14 mouse cellular contexts compared by ENCODE assay signal in genomic region chr6:43272597-43272996, GRCm38 (mm10). TPM values are rescaled to one million over a fixed set of nuclear protein-coding genes. Genes with fewer than 3 reads are reported as not detected.
DNase-seq lines count a peak whose midpoint lies in the region; ATAC-seq lines count a peak whose summit lies in the region.
"Had no signal": no experiment of that assay in that cellular context is flagged by ENCODE, and none has a peak within 500 bp of the region (broad histone marks: within the 10 kb centered on the region; RNA-seq: fewer than 3 reads in every experiment).

No protein-coding gene starts in this region.

- H3K27me3 ChIP-seq in liver, embryonic 16.5 days (ENCODE audit: control insufficient read depth, insufficient read depth, low read depth, low read length): no peaks in the 10 kb centered on the region
- H3K27me3 ChIP-seq in heart, embryonic 12.5 days (replicated peaks): no peaks in the 10 kb centered on the region
- no peaks in the 10 kb centered on the region for H3K27me3 ChIP-seq in midbrain, embryonic 10.5 days (ENCODE audit: low read depth, poor library complexity, severe bottlenecking)
- H3K27me3 ChIP-seq: limb, embryonic 12.5 days had no signal

- H3K36me3 ChIP-seq in liver, embryonic 16.5 days (ENCODE audit: control insufficient read depth, insufficient read depth): no peaks in the 10 kb centered on the region
- H3K36me3 ChIP-seq in heart, embryonic 12.5 days: peaks cover 13% of the 10 kb centered on the region
- H3K36me3 ChIP-seq in midbrain, embryonic 10.5 days: no peaks in the 10 kb centered on the region

- H3K9ac ChIP-seq in liver, embryonic 16.5 days (ENCODE audit: low read depth, low read length): no peak overlapping the region
- H3K9ac ChIP-seq in heart, embryonic 12.5 days: no peak overlapping the region
- H3K9ac ChIP-seq: limb, embryonic 12.5 days had no signal

- DNase-seq in liver: no peak
- peak; percentile 17 for DNase-seq in heart, postnatal 36 days
- DNase-seq in lung, postnatal 25 days (ENCODE audit: low spot score): peak; percentile 43
- DNase-seq in embryo, embryonic 10 days (ENCODE audit: low spot score): no peak
- DNase-seq in midbrain, embryonic 10.5 days (ENCODE audit: low spot score): no peak
- DNase-seq: cerebellum, postnatal 25 days; thymus, postnatal 14 days had no signal

- H3K9me3 ChIP-seq in liver, embryonic 16.5 days (replicated peaks; ENCODE audit: control insufficient read depth, low read length): no peaks in the 10 kb centered on the region
- no peaks in the 10 kb centered on the region for H3K9me3 ChIP-seq in heart, embryonic 12.5 days (replicated peaks)
- no peaks in the 10 kb centered on the region for H3K9me3 ChIP-seq in midbrain, embryonic 10.5 days (replicated peaks)
- H3K9me3 ChIP-seq: limb, embryonic 12.5 days had no signal

- ATAC-seq in liver, embryonic 16.5 days (ENCODE audit: low read depth): 0 out of 2 replicates have a peak, but pooled peaks have one; percentile 16
- ATAC-seq in heart, embryonic 12.5 days (ENCODE audit: insufficient number of reproducible peaks, low FRiP score): peak; percentile 48; the same call in 1 of the 2 replicates
- ATAC-seq: hindbrain, embryonic 16.5 days had no signal

- H3K4me1 ChIP-seq in liver, embryonic 16.5 days (ENCODE audit: control insufficient read depth, low read depth, low read length): no peaks in the 10 kb centered on the region
- no peaks in the 10 kb centered on the region for H3K4me1 ChIP-seq in heart, embryonic 12.5 days (replicated peaks)
- H3K4me1 ChIP-seq in midbrain, embryonic 10.5 days: no peaks in the 10 kb centered on the region
- H3K4me1 ChIP-seq: limb, embryonic 12.5 days had no signal

- H3K4me3 ChIP-seq in liver, embryonic 16.5 days (ENCODE audit: low read depth, low read length): no peak overlapping the region
- no peak overlapping the region for H3K4me3 ChIP-seq in heart, embryonic 12.5 days
- H3K4me3 ChIP-seq in midbrain, embryonic 10.5 days: no peak overlapping the region
- H3K4me3 ChIP-seq: erythroblast, embryonic 14.5 days; limb, embryonic 12.5 days had no signal

- H3K4me2 ChIP-seq in liver, embryonic 16.5 days (ENCODE audit: low read depth, low read length): no peak overlapping the region
- no peak overlapping the region for H3K4me2 ChIP-seq in heart, embryonic 12.5 days
- H3K4me2 ChIP-seq: limb, embryonic 12.5 days; midbrain, embryonic 11.5 days had no signal

- no peak overlapping the region for H3K27ac ChIP-seq in liver, embryonic 16.5 days (ENCODE audit: low read length)
- H3K27ac ChIP-seq in heart, embryonic 12.5 days (ENCODE audit: poor library complexity, severe bottlenecking): peak overlapping the region; percentile 76
- no peak overlapping the region for H3K27ac ChIP-seq in midbrain, embryonic 10.5 days (replicated peaks)
- H3K27ac ChIP-seq: limb, embryonic 12.5 days had no signal

- intact Hi-C loops in heart, postnatal 36 days (cut with DNase I): loop anchor here (10.0 kb wide), 1 partner anchor 392 kb away; the partner anchor contains the start of gene Tpk1

RNA-seq across cellular contexts. Expression of gene Arhgef5, which starts 7.2 kb away (rescaled TPM):
- polyA plus RNA-seq in liver, embryonic 16.5 days (2015; fragmentation: Nextera tagmentation; extraction: Ambion mirVana): 1.9 and 3.2 TPM in 2 replicates
- polyA plus RNA-seq in heart, embryonic 12.5 days (2016; fragmentation: Nextera tagmentation; extraction: Ambion mirVana): 8.6 and 8.9 TPM in 2 replicates
- 10 to 100 TPM; 14.0 to 14.1 TPM for total RNA-seq in heart, postnatal 36 days (2021)
- polyA plus RNA-seq in midbrain, embryonic 10.5 days (2016; fragmentation: Nextera tagmentation; extraction: Ambion mirVana): 2.5 and 2.9 TPM in 2 replicates
- polyA plus RNA-seq: erythroblast, embryonic 14.5 days had no signal

RNA-seq across cellular contexts. Expression of gene Nobox, which starts 36.8 kb away (rescaled TPM):
- not detected in 2 replicates for polyA plus RNA-seq in liver, embryonic 16.5 days (2015; fragmentation: Nextera tagmentation; extraction: Ambion mirVana)
- not detected in 2 replicates for polyA plus RNA-seq in heart, embryonic 12.5 days (2016; fragmentation: Nextera tagmentation; extraction: Ambion mirVana)
- total RNA-seq in heart, postnatal 36 days (2021): not detected
- polyA plus RNA-seq in midbrain, embryonic 10.5 days (2016; fragmentation: Nextera tagmentation; extraction: Ambion mirVana): not detected in 2 replicates
- total RNA-seq: gastrocnemius, adult 8-10 months had no signal
- polyA plus RNA-seq: erythroblast, embryonic 14.5 days; hindbrain, embryonic 16.5 days; limb, embryonic 12.5 days; midbrain, embryonic 11.5 days had no signal

RNA-seq across cellular contexts. Expression of gene Olfr47, which starts 41.3 kb away (rescaled TPM):
- polyA plus RNA-seq in liver, embryonic 16.5 days (2015; fragmentation: Nextera tagmentation; extraction: Ambion mirVana): not detected in 2 replicates
- polyA plus RNA-seq in heart, embryonic 12.5 days (2016; fragmentation: Nextera tagmentation; extraction: Ambion mirVana): not detected in 2 replicates
- not detected for total RNA-seq in heart, postnatal 36 days (2021)
- polyA plus RNA-seq in midbrain, embryonic 10.5 days (2016; fragmentation: Nextera tagmentation; extraction: Ambion mirVana): not detected in 2 replicates
- total RNA-seq: gastrocnemius, adult 8-10 months had no signal
- polyA plus RNA-seq: erythroblast, embryonic 14.5 days; hindbrain, embryonic 16.5 days; limb, embryonic 12.5 days; midbrain, embryonic 11.5 days had no signal

RNA-seq across cellular contexts. Expression of gene Olfr434, which starts 59.8 kb away (rescaled TPM):
- not detected in 2 replicates for polyA plus RNA-seq in liver, embryonic 16.5 days (2015; fragmentation: Nextera tagmentation; extraction: Ambion mirVana)
- not detected in 2 replicates for polyA plus RNA-seq in heart, embryonic 12.5 days (2016; fragmentation: Nextera tagmentation; extraction: Ambion mirVana)
- total RNA-seq in heart, postnatal 36 days (2021): not detected
- polyA plus RNA-seq in midbrain, embryonic 10.5 days (2016; fragmentation: Nextera tagmentation; extraction: Ambion mirVana): not detected in 2 replicates
- total RNA-seq: gastrocnemius, adult 8-10 months had no signal
- polyA plus RNA-seq: erythroblast, embryonic 14.5 days; hindbrain, embryonic 16.5 days; limb, embryonic 12.5 days; midbrain, embryonic 11.5 days had no signal

Comparison
In these comparisons a context has a peak if more than half of its experiments do, and no peak if none do; other contexts are left out.
1. DNase-seq: peak in heart, postnatal 36 days (2 of 2) and lung, postnatal 25 days (single experiment); none in liver (single experiment), embryo, embryonic 10 days (single experiment) and midbrain, embryonic 10.5 days (single experiment).